Mouse (Mus musculus): ENCODE measurements around the gene Trim38.
"Not testable (repeated sequence)": the region's sequence is repeated elsewhere in the genome, so short reads cannot be mapped to it uniquely, and the experiment has no call there.

The Trim38 gene

DNA sequence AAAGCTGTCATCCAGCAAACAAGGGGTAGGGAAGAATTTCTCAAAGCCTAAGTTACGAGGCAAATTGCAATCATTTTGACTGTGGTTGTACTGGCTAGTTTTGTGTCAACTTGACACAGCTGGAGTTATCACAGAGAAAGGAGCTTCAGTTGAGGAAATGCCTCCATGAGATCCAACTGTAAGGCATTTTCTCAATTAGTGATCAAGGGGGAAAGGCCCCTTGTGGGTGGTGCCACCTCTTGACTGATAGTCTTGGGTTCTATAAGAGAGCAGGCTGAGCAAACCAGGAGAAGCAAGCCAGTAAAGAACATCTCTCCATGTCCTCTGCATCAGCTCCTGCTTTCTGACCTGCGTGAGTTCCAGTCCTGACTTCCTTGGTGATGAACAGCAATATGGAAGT lies at the start of gene Trim38:
Gene Trim38, plus strand, starts transcription at position 301 of the 400 bp plus-strand sequence.
- in situ Hi-C loops (cut with MboI), result not testable (repeated sequence)

DNA sequence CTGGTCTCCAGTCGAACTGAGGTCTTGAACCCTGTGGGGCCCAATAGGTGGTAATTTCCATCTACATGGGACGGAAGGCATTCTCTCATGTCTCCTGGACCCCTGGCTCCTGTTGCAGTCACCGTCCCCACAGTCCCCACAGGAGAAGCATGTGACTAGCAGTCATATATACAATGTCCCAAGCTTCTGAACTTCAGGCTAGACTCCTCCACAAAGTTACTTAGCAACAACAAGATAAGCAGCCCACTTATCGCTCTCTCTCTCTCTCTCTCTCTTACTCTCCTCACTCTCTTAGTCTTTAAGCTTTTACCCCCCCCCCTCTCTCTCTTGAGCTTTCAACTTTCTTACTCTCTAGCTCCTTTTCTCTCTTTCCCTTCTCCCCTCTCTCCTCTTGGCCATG lies 45.5 kb upstream of the Trim38 start:
- in situ Hi-C loops (cut with MboI), result no loop called here

DNA sequence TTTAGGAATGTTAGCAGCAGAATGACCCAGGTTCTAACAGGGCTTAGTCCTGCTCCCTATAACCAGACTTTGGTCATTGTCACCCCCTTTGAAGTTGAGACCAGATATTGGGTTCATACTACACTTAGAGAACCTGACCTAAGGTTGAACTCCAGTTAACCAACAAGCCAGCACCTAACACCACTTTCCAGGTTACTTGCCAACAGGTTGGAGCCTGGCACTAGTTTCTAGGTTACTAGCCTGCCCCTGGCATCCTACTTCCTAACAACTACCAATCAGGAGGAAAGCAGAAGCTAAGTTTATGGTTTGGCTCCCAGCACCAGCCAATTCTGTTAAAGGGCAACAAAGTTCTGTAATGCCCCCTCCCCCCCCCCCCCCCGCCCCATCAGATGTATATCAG lies 44.5 kb upstream of the Trim38 start:
- in situ Hi-C loops (cut with MboI), result no loop called here

DNA sequence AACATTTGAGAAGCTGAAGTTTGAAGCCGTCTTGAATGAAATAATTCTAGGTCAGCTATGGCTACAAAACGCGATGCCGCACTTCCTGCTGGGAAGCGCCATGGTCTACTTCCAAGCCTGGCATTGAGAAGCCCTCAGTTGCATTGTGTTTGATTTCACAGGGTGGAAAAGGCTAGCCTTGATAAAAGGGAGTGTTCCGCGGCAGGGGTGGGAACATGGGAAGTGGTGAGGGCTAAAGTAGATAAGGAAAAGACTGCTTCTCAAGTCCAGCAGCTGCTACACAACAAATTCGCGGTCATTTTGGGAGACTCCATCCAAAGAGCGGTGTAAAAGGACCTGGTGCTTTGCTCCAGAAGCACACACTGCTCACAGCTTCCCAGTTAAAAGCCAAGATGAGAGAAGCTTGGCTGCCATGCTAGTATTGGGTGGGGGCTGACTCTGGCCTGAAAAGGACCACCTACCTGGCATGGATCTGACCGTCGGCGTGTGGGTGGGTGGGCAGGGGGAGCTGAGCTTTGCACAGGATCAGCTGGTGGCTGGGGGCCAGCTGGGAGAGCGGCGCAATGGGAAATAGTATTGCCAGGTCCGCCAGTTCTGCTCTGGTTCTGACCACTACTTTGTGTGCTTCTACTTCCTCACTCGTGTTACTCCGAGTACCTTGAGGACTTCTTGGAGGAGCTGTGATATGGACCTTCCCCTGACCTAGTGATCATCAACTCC lies 41.1 kb upstream of the Trim38 start:
- in situ Hi-C loops (cut with MboI), result no loop called here

DNA sequence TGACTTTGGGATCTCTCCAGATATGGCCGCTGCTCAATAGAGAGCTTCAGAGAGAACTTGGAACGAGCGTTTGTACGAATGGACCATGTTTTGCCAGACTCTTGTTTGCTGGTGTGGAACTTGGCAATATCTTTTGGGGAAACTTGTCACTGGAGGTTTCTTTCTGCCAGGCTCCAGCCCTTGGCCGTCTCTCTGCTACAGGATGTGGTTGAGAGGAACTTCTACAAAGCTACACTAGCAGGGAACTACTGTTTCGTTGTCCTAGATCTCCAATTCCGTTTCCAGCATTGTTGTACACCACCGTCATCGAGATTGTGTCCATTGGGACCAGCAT lies 40.6 kb upstream of the Trim38 start:
- in situ Hi-C loops (cut with MboI), result no loop called here

DNA sequence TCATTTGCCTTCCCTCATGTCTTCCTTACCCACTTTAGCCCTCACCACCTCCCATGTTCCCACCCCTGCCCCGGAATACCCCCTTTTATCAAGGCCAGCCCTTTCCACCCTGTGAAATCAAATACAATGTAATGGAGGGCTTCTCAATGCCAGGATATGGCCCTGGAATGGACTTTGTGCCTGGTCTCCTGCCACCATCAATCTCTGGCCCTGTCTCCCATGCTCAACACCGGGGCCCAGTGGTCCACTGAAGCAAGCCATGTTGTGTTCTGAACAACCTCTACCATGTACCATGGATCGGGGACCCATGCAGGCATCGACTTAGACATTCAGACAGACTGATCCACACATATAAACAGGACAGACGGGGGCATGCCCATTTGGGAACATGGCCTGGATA lies 40.0 kb upstream of the Trim38 start:
- in situ Hi-C loops (cut with MboI), result no loop called here

DNA sequence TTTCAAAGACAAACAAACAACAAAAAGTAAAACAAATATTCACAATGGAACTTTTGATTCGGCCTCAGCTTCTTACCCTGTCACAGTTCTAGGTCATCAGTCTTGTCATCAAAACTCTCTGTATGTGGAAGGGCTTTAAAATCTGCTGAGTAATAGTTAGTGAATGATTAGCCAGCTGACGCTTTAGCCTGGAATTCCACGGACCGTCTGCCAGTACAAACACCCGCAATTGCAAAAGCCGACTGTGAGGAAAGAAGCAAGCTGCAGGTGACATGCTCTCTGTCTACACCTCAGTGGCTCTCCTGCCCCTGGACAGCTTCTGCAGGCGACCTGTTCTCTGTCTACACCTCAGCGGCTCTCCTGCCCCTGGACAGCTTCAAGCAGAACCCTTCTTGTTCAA lies 39.2 kb upstream of the Trim38 start:
- in situ Hi-C loops (cut with MboI), result no loop called here

DNA sequence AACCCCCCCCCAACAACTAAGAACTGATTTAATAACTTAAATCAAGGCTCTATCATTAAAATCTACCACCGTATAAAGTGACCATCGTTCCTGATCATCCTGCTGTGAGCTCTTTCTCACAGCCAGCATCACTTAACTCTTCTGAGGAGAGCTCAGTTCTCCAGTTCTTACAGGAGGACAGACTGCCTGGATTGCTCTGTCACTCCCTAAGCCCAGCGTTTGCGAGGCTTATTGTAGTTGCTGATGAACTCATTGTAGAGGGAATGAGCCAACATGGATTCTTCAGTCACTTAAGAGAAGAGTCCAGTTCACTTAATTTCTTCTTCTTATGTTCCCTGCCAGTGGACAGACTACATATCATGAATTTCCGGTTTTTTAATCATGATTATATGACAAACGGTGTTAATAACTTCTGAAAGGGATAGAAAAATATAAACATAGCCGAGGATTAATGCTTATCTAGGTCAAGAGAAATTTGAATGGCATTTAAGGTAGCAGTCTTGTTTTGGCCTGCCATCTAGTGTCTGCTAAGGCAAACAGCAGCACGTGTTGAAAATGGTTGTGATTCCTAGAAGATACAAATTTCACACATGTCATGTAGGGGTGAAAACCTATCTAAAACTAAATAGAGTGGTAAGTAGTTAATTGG lies 37.4 kb upstream of the Trim38 start:
- in situ Hi-C loops (cut with MboI), result no loop called here

DNA sequence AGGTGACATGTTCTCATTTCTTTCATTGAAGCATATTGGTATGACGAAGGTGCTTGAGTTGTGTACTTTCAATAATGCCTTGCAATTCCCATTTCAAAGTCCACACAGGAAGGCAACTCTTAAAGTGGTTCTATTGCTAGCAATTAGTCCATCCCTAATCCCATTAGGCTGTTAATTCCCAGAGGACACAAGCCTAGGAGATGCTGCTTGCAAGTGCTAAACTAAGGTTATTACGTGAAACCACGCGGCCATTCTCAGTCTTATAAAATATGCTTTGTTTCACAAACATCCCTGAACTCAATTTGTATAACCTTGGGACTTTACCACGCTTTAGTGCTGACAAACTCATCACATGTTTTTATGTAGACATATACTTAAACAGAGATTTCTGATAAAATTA lies 32.6 kb upstream of the Trim38 start:
- in situ Hi-C loops (cut with MboI), result loop anchor here (5.0 kb wide), 1 partner anchor 40 kb away; the partner anchor contains the start of genes Hist1h1t and Hist1h4c

DNA sequence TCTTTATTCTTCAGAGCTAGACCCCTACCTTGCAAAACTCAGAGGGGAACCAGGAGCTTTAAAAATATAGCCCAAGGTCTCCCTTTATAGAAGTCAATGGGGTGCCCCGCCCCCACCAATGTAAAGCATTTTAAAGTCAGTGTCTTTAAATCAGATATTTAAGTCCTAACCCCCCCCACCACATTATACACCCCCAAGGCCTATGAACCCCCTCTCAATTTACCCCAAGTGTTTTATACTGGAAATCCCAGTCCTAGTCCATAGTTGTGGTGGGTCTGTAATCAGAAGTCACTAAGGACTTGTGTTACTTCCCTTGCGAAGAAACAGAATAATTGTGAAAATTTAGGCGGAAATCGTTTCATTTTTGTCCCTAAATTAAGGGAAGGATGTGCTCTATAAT lies 31.7 kb upstream of the Trim38 start:
- in situ Hi-C loops (cut with MboI), result loop anchor here (5.0 kb wide), 1 partner anchor 41 kb away; the partner anchor contains the start of genes Hist1h1t and Hist1h4c

DNA sequence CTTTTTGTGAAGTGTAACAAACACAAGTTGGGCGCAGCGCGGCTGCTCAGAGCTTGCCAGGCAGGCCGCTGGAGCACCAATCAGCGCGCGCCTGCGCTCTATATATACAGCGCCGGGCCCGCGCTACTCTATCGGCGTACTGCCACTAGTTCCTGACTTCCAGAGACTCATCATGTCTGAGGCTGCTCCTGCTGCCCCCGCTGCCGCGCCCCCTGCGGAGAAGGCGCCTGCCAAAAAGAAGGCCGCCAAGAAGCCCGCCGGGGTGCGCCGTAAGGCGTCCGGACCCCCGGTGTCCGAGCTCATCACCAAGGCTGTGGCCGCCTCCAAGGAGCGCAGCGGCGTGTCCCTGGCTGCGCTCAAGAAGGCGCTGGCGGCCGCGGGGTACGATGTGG lies 31.0 kb upstream of the Trim38 start, which contains the start of gene Hist1h1c:
Gene Hist1h1c, plus strand, starts transcription at position 132 of the 392 bp plus-strand sequence.
- in situ Hi-C loops (cut with MboI), result loop anchor here (5.0 kb wide), 1 partner anchor 41 kb away; the partner anchor contains the start of genes Hist1h1t and Hist1h4c

DNA sequence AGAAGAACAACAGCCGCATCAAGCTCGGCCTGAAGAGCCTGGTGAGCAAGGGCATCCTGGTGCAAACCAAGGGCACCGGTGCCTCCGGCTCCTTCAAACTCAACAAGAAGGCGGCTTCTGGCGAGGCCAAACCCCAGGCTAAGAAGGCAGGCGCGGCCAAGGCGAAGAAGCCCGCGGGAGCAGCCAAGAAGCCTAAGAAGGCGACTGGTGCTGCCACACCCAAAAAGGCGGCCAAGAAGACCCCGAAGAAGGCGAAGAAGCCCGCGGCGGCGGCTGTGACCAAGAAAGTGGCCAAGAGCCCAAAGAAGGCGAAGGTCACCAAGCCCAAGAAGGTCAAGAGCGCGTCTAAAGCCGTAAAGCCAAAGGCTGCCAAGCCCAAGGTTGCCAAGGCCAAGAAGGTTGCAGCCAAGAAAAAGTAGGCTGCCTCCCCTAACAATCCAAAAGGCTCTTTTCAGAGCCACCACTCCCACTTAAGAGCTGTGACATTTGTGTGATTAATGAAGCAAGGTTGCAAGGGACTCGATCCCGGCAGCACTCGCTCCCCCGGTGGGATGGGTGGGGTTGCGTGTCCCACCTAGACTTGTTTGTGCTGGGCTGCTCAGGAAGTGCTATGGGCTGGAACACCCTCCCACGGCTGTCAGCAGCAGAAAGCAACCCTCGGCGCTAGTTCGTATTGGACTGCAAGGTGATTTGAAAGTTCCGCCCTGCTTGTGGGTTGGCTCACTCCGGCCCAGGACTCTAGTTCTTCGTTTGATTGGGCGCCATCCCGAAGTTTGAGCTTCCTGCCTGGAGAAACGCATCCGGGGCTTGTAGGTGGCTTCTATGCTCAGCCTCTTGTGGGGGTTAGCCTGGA lies 30.4 kb upstream of the Trim38 start:
- in situ Hi-C loops (cut with MboI), result loop anchor here (5.0 kb wide), 1 partner anchor 42 kb away; the partner anchor contains the start of genes Hist1h1t and Hist1h4c

DNA sequence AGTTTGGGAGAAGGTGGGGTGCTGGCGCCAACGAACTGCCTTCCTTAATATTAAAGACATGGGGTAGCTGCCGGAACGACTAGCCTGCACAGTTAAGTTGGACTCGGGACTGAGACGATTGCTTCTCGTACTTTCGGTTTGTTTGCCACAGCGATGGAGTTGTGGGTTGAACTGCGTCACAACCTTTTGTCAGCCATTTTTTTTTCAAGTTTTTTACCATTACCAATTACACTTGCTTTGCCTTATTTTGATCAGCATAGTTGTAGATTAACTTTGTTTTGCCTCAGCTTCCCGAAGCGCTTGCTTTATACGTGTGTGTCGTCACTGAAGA lies 29.8 kb upstream of the Trim38 start:
- in situ Hi-C loops (cut with MboI), result loop anchor here (5.0 to 10.0 kb wide), 5 partner anchors 43 to 1915 kb away; partner anchors contain the start of genes Hist1h1d, Hist1h1t, Hist1h2ah and Hist1h2bk

DNA sequence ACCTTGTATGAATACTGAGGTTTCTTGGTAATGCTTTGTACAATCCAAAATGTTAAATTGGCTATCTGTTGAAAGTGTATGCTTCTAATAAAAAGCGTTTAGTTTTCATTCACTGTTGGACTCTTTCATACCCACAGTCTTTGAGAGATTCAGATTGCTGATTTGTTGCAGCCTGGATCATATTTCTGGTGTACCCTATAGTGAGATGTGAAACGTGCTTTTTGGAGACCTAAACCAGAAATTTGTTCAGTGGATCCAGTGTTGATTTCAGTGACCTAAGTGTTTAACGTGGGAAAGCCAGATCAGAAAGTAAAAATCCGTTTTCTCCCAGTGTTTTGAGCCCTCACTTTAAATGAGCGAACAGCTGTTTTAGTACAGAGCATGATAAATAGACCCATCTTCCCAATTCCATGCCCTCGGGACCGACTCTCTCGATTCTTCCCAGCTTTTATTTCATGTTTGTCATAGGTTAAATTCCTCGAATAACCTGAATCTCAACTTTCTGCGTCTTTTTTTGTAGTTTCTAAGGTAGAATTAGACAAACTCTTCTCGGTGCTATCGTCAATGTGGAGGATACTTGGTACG lies 29.4 kb upstream of the Trim38 start:
- in situ Hi-C loops (cut with MboI), result loop anchor here (5.0 to 10.0 kb wide), 4 partner anchors 158 to 1916 kb away; partner anchors contain the start of genes Hist1h1d, Hist1h2ah, Hist1h2bk and Hist1h4d

DNA sequence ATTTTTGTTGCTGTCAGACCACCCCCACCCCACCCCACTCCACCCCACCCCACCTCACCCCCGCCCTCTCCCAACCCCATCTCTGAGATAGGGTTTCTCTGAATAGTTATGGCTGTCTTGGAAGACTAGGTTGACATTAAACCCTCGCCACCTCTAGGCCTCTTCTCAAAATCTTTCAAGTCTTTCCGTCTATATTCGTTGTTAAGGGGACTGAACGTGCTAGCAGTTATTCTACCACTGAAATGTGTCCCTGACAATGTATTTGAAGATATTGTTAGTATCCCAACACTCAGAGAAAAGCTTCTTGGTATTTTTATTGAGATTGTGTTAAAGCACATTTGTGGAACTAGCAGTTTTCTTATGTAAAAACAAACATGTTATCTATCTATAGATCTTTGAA lies 28.8 kb upstream of the Trim38 start:
- in situ Hi-C loops (cut with MboI), result loop anchor here (5.0 to 10.0 kb wide), 4 partner anchors 159 to 1916 kb away; partner anchors contain the start of genes Hist1h1d, Hist1h2ah, Hist1h2bk and Hist1h4d

DNA sequence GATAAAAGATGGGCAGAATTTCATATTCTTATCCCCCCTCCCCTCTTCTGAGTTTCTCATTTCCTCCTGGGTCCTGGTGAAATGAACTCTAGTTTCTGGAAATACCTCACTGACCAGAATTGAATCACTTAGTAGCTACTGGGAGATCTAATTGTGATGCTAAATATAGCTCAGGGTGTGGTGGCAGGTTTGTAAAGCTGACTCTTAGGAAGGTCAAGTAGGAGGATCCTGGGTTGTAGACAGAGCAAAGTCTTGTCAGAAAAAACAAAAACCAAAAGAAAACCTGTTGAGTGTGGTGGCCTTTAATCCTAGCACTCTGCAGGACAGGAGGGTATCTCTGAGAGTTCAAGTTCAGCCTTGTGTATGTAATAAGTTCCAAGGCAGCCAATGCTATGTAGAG lies 27.7 kb upstream of the Trim38 start:
- in situ Hi-C loops (cut with MboI), result loop anchor here (5.0 to 10.0 kb wide), 4 partner anchors 160 to 1917 kb away; partner anchors contain the start of genes Hist1h1d, Hist1h2ah, Hist1h2bk and Hist1h4d

DNA sequence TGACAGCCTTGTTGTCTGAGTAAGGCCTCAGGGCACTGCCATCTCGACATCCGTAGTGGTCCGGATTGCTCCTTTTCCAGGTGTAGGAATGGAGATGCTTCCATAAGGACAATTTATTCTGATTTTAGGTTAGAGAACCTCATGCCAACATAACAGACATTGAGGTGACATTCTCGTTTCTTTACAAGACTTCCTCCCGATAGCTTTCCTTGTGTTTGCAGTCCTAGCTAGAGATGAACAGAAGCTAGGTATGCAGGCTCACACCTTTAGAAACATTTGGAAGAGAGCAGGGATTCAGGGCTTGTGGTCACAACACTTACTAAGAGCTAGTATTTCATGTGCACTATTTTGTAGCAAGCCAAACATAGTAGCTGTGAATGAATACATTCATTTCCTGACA lies 26.5 kb upstream of the Trim38 start:
- in situ Hi-C loops (cut with MboI), result loop anchor here (5.0 to 10.0 kb wide), 4 partner anchors 161 to 1918 kb away; partner anchors contain the start of genes Hist1h1d, Hist1h2ah, Hist1h2bk and Hist1h4d

DNA sequence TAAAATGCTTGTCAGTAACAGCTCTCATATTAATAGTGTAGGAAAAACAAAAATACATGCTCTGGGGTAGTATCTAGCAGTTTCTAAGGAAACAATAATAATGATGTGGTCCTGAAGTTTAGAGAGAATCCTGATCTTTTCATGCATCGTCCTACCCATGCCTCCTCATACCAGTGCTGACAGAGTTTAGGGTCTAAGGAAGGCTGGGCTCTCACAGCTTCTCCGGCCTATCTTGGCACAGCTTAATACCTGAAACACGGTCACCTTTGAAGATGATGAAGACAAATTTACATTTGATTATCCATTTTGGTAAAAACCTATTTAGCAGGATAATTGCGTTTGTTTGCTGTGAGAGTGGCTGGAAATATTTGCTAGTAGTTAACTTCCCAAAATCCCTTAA lies 25.8 kb upstream of the Trim38 start:
- in situ Hi-C loops (cut with MboI), result loop anchor here (5.0 to 10.0 kb wide), 4 partner anchors 162 to 1919 kb away; partner anchors contain the start of genes Hist1h1d, Hist1h2ah, Hist1h2bk and Hist1h4d

DNA sequence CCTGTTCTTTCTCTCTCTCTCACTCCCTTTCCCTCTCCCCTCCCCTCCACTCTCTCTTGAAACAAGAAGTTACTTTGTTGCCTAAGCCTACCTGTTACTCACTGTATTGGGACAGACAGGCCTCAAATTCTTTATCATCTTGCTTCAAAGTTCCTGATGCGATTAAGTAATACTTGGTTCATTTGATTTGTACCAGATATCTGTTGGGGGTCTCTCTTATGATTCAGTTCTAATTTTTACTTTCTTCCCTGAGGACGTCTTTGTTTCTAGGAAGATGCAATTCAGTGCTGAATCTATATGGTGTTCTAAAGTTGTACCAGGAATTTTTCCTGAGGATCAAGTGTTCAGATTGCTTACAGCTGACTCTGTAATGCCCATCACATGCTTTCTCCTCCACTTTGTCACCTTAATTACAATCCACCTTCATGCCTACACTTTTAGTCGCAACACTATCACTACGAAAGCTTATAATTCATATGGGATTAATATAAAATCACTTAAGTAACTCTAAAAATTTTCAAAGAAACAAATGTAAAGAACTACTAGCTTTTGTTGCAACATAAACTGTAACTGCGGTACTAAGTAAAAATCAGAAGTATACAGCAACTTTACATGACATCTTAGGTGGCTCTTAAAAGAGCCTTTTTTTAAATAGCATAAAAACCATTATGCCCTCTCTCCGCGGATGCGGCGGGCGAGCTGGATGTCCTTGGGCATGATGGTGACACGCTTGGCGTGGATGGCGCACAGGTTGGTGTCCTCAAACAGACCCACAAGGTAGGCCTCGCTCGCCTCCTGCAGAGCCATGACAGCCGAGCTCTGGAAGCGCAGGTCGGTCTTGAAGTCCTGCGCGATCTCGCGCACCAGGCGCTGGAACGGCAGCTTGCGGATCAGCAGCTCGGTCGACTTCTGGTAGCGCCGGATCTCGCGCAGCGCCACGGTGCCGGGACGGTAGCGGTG lies 25.0 kb upstream of the Trim38 start:
- in situ Hi-C loops (cut with MboI), result loop anchor here (5.0 to 10.0 kb wide), 4 partner anchors 162 to 1920 kb away; partner anchors contain the start of genes Hist1h1d, Hist1h2ah, Hist1h2bk and Hist1h4d
